Mouse (Mus musculus): ENCODE data around the gene Ces1a.

Ces1a gene

DNA sequence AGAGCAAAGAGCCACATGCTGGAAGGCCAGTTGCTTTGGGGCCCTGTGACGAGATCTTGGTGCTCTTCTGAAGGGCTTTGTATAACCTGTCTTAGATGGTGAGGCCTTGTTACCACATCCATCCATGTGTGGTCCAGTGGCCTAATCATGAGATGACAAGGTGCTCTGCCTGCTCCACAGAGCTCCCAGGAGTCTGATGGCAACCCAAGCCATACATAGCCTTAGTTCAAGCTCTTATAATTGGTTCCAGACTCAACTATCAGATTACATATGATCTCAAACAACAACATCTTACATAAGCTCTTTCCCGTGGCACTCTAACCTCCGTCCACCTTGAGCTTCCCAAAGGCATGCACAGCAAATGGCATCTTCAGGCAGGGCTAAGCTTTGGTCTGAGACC is at the start of gene Ces1a:
Gene Ces1a (minus strand): TSS at position 101 of the 400 bp plus-strand sequence.
- DNase-seq: no peak

DNA sequence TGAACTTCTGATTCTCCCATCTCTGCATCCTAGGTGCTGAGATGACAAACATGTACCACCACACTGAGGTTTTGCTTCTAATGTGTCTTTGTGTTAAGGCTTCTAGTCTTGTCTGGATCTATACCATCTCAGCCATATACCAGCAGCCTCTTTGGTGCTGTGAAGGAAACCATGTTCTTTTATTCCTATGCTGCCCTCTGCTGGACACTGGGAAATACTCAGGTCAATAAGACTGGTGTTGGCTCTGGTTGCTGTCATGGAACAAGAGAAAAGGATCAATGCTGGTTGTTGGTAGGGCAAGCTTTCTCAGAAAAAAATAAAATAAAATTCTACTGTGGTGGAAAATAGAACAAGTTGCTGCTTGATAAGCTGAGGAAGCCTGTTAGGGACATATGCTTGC is 47.4 kb upstream of the Ces1a start:
- DNase-seq: peak; percentile 44

- DNase-seq: no peak
Measured at GRCm38 (mm10) chr8:93091324-93091723, 43.3 kb upstream of the Ces1a start.

DNA sequence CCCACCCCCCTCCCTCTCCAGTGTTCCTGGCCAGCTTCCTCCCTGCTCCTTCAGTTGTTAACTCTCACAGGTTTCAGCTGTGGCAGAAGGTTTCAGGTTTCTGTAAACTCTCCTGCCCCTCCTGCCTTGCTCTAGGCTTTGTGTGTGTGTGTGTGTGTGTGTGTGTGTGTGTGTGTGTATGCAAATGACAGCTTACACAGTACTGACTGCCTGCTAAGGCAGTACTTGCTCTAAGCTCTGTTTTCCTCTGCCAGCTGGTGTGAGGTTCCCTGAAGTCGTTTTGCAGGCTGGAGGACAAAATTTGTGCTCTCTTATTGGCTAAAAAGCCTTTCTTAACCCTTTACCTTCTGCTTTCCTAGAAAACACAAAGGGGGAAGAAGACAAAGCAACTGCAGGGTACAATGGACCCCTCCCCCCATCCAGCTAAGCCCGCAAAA is 40.7 kb upstream of the Ces1a start:
- no peak for DNase-seq

DNA sequence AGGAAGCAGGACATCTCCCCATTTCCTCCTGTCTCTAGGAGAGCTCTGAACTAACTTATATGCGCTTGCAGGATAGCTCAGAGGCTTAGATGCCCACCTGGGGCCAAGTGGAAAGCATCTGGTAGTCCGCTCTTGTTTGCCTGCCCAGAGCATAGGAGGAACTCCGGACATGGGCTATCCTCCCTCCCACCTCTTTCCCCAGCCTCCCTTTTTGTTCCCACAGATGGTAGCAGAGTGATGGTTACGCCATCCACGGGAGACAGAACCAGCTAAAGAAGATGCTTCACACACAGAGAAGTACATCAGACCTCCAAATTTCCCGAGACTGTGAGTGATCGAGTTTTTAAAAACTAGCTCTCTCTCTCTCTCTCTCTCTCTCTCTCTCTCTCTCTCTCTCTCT is 40.2 kb upstream of the Ces1a start:
- no peak for DNase-seq

DNA sequence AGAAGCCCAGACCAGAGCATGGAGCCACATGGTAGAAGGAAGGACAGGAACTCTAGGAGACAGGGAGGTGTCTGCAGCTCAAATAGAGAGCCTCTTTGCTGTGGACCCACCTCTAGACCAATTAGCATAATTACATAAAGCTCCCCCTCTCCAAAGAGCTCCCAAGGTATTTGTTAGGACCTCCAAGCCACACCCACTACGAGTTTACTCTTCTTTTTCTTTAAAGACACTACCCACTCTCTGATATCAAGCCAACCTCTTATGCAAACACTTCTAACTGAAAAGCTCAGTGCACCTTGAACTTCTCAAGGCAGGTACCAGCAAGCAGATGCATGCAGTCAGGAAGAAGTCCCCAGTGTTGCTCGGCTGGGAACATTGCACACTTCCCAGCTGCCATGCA is 31.9 kb upstream of the Ces1a start, which contains the start of gene Ces1b:
Gene Ces1b (minus strand): TSS at position 131 of the 400 bp plus-strand sequence.
- no peak for DNase-seq

DNA sequence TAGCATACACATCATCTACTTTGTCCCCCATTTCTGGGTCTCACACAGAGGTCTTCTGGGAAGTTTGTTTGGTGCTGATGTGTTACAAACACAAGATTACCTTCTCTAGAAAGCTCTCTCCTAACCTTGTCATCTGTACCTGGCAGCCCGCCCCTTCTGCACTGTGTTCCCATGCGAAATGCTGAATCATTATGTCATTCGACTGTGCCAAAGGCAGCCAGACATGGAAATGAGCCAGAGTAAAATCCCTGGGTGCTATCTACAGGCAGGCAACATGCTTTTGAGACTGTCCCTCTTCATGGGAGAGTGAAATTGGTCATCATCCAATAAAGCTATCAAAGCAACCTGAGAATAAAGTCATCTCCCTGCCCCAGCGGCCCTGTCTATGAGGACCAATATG is 27.3 kb upstream of the Ces1a start:
- no peak for DNase-seq

DNA sequence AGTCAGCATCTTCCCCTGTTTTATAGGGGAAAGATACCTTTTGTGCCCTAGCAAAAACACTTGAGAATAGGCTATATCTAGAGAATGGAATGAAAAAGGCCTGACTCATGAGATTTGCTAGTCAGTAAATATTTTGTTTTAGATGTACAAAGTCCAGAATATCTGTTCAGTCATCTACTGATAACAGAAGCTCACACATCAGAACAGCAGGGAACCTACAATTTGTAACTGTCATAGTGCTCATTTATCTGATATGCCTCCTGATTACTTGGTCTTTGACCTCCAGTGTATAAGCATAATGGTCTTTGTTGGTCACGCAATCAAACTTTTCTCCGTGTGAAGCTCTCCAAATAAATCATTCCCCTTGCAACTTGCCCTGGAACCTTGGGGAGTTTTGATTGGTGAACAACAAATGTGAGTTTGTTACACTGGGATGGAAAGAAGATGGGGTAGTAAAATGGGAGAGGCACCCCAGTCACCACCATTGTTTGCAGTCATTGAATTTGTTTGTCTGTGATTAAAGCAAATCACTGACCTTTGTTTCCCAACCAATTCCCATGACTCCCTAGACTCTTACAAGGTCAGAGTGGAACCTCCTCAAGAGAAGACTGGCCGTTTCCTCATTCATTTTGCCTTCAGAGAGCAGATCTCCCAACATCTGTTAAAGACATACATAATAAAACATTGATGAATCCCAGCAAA is 15.6 kb upstream of the Ces1a start:
- DNase-seq: no peak

DNA sequence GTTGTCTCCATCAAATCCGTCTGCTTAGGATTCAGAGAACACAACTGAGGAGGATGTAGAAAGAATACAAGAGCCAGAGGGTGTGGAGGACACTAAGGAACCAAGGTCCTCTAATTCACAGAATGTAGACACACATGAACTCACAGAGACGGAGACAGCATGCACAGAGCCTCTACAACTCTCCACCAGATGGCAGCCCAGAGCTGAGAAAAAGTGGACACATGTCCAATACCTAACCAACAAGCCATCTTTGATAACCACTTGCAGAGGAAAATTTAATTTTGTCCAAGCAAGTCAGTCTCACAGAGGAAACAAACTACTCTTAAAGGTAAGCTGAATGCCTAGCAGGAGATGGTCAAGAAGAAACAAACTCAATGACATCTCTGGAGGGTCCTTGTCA is 11.2 kb upstream of the Ces1a start:
- DNase-seq: peak; percentile 56

DNA sequence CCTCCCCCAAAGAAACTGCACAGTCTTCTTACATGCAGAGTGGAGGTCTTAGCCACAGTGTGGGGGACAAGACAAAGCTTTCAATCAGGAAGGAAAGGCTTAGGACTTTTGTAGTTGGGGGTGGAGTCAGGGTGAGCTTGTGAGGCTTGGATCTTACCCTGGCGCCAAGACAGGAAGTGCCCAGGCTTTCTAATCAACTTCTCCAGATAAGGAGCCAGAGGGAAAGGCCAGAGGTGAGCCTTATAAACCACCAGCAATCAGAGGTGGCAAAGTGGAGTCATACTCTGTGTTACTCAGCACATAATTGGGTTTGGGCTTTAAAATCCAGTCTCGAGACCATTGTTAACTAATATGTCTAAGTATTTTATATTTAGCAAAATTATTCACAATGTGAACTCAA is 7.2 kb upstream of the Ces1a start:
- no peak for DNase-seq

- DNase-seq: no peak
Measured at GRCm38 (mm10) chr8:93048510-93049416, 771 bp upstream of the Ces1a start.

GRCm38 (mm10) chr8:93043083-93043482 is 4.9 kb downstream of the Ces1a start:
- no peak for DNase-seq

DNA sequence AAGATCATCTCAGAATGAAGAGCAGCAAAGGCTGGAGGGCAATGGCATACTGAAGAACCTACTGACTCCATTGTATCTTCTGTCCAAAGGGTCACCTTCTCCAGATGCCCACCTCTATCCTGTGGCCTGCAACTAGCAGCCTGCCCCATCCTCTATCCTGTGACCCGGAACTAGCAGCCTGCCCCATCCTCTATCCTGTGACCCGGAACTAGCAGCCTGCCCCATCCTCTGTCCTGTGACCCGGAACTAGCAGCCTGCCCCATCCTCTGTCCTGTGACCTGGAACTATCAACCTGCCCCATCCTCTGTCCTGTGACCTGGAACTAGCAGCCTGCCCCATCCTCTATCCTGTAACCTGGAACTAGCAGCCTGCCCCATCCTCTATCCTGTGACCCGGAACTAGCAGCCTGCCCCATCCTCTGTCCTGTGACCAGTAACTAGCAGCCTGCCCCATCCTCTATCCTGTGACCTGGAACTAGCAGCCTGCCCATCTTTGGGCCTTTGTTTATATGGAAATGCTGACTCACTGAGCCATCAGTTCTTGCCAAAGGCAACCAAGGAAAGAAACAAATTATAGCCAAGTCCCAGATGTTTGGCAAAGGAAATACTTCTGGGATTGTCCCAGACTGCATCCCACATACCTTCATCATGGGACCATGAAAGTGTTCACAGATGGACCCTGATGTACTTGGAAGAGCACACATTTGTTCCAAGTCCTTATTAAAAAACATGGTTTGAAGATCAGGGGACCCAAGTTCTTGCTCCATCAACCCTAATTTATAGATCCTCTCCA is 7.0 kb downstream of the Ces1a start:
- DNase-seq: no peak

- DNase-seq: no peak
Measured at GRCm38 (mm10) chr8:93040256-93040655, 7.7 kb downstream of the Ces1a start.

DNA sequence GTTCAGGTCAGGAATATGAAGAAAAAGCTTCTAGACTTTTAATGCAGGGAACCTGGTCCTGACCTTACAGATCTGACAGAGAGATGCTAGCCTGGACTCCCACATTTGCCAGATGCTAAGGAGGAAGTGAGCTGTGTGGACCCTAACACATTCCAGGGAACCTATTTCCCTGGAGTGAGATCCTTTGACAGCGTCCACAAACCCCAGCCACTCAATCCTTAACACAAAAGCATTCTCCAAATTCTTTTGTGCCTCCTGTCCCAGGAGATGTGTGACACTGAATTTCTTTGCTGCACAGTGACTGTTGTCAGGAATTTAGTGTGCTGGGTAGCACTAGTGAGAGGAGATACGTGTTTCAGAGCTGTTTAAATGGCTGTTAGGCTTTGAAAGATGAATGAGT is 9.2 kb downstream of the Ces1a start:
- DNase-seq: no peak

GRCm38 (mm10) chr8:93030664-93031063 is 17.3 kb downstream of the Ces1a start:
- no peak for DNase-seq

GRCm38 (mm10) chr8:93021738-93022137 is 26.3 kb downstream of the Ces1a start:
- DNase-seq: no peak

GRCm38 (mm10) chr8:93014300-93014699 is 33.7 kb downstream of the Ces1a start:
- no peak for DNase-seq

DNA sequence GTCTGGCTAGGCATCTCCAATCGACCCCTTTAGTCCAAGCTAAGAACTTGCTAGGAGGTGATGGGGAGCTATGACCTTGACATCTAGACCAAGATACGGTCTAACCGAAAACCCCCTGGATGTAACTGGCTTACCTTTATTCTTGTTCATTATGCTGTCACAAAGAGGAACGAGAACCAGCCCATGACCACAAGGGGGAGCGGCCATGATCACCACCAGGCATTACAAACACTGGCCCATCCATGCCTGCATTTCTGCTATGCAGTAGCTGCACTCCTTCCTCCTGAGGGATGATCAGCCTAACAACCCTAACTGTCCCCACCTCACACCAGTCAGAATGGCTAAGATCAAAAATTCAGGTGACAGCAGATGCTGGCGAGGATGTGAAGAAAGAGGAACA is 35.8 kb downstream of the Ces1a start:
- no peak for DNase-seq

DNA sequence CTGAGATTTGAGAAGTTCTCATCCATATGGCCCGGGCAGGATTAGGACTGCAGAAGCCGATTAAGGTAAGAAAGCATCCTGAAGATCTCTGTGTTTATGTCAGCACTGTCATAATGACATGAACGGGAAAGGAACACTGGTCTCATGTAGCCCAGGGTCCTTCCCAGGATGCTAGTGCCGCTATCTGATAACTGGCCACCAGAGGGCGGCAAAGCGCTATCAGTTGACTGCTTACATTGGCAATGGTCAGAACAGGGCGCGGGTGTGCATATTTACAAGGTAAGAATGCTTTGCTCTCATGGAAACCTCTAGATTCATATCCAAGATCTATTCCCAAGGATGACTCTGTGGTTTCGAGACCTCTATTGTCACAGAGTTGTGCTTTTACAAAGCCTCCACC is 36.6 kb downstream of the Ces1a start:
- DNase-seq: peak; percentile 83

DNA sequence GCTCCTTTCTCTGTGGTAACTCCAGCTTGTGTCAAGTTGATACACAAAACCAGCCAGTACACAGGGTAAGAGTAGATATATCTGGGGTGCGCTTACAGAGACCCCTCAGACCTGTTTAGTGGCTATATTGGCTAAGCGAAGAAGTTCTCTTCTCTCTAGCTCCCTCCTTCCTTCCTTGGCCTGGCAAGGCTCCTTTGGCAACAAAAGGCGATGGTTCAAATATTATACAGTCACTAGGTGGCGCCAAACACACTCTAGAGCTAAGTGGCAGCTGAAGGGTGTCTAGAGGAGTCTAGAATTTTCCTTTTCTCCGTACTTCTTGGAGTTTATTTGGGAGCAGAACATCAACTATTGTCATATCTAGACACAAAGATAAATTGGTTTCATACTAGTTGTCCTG is 37.7 kb downstream of the Ces1a start:
- peak; percentile 40 for DNase-seq

GRCm38 (mm10) chr8:92998600-92998999 is 49.4 kb downstream of the Ces1a start:
- DNase-seq: peak; percentile 49

DNA sequence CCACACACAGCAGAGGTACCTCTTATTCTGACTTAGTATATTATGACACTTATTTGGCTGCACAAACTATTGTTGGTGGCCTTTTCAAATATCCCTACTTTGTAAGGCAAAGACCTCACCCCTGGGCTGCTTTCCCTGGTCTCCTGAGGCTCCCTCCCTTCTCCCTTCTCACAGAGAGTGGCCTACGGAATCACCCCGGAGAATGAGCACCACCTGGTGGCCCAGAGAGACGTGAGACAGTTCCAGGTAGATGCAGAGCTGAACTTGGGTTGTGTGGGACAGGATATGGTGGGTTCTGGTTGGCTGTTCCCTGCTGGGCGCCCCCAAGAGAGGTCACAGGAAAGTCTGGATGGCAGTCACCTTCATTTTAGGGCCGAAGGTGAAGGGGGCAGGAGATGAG is 51.2 kb downstream of the Ces1a start:
- DNase-seq: peak; percentile 45

Measured in kidney, postnatal 14 days (tissue).